Mouse (Mus musculus) ES-E14 (cell line): Measurements from ENCODE around the gene Tmem247. TPM values are rescaled to one million over a fixed set of nuclear protein-coding genes. Genes with fewer than 3 reads are reported as not detected.

Experiments used
- DNase-seq: peaks from one replicate; pipeline ENCODE4 v3.0.0-alpha.2; 2013; ENCODE audit warnings: low read depth, low spot score
- H3K27ac ChIP-seq: 2 replicates; pipeline ENCODE4 v1.5.1; 2012; ENCODE audit warnings: low read depth, mild to moderate bottlenecking, low read length, moderate library complexity, mixed read lengths; ENCODE audit not compliant: poor library complexity, insufficient read depth, severe bottlenecking
- H3K36me3 ChIP-seq: 2 replicates; pipeline ENCODE4 v1.6.1; 2012; ENCODE audit warnings: mild to moderate bottlenecking, low read length, moderate library complexity, mixed read lengths; ENCODE audit not compliant: control insufficient read depth, poor library complexity, insufficient read depth, severe bottlenecking
- H3K4me1 ChIP-seq, 2 experiments: fragments of 150-350 bp in 1 of 2; sonication (generic) in 1 of 2; 2 replicates each; pipeline ENCODE4 v1.6.1; 2012; ENCODE audit warnings: low read length in 2 of 2, mild to moderate bottlenecking in 1 of 2, mixed read lengths in 1 of 2; ENCODE audit not compliant: control insufficient read depth in 2 of 2, insufficient read depth in 2 of 2, poor library complexity in 1 of 2
- H3K4me3 ChIP-seq, 2 experiments: fragments of 150-350 bp in 1 of 2; sonication (generic) in 1 of 2; 2 replicates each; pipeline ENCODE4 v1.5.1; 2012; ENCODE audit warnings: low read length in 2 of 2, low read depth in 1 of 2, mild to moderate bottlenecking in 1 of 2, mixed read lengths in 1 of 2; ENCODE audit not compliant: insufficient read depth in 1 of 2, poor library complexity in 1 of 2, severe bottlenecking in 1 of 2
- H3K9ac ChIP-seq: 2 replicates; pipeline ENCODE4 v1.6.1; 2012; ENCODE audit warnings: low read depth, mild to moderate bottlenecking, low read length, mixed read lengths; ENCODE audit not compliant: poor library complexity, insufficient read depth, severe bottlenecking
- H3K9me3 ChIP-seq: fragments of 150-350 bp; sonication (generic); 2 replicates; pipeline ENCODE4 v1.6.1; 2012; ENCODE audit warnings: low read depth, mild to moderate bottlenecking, low read length; ENCODE audit not compliant: control insufficient read depth, insufficient read depth
- CHD2 ChIP-seq: IDR thresholded peaks from 2 replicates; pipeline ENCODE4 v1.6.1; 2014; ENCODE audit warnings: mild to moderate bottlenecking, low read depth, low read length, inconsistent platforms
- HCFC1 ChIP-seq: IDR thresholded peaks from 2 replicates; pipeline ENCODE4 v1.6.1; 2012; ENCODE audit warnings: low read length, inconsistent platforms, borderline replicate concordance; ENCODE audit not compliant: insufficient read depth
- MAFK ChIP-seq: IDR thresholded peaks from 2 replicates; pipeline ENCODE4 v1.6.1; 2014; ENCODE audit warnings: mild to moderate bottlenecking, low read depth, low read length, inconsistent platforms; ENCODE audit not compliant: insufficient read depth
- ZC3H11A ChIP-seq: IDR thresholded peaks from 2 replicates; pipeline ENCODE4 v1.6.1; 2012; ENCODE audit warnings: low read depth, mild to moderate bottlenecking, inconsistent platforms, low read length, borderline replicate concordance
- ZNF384 ChIP-seq: IDR thresholded peaks from 2 replicates; pipeline ENCODE4 v1.6.1; 2012; ENCODE audit warnings: low read depth, low read length, inconsistent platforms
- in situ Hi-C, 2 experiments: fragments of 600-800 bp; cut with MboI; formaldehyde crosslinking; loops; one replicate each; pipeline ENCODE4 v1.15.1; 2025; ENCODE audit warnings: low sequenced_read_pairs in 2 of 2, inconsistent platforms in 1 of 2; ENCODE audit not compliant: unreplicated experiment in 2 of 2
- total RNA-seq: library from RNA; depleted of rRNA; stranded (reverse); fragments of 300-350 nt; gene quantifications from 2 replicates; pipeline ENCODE4 v1.2.3, GENCODE M21; 2012

The Tmem247 gene
- total RNA-seq, 1 experiment, result not detected

- Histone ChIP-seq H3K4me3 (no peak overlapping the region), H3K9me3 (no peaks in the 10 kb centered on the region), H3K4me1 (peaks cover 0 to 4% of the 10 kb centered on the region in 2 experiments; a peak in 1 of 4 replicates), H3K9ac (no peak overlapping the region), H3K36me3 (no peaks in the 10 kb centered on the region), H3K27ac (no peak overlapping the region)
- TF ChIP-seq ZNF384 (no peak), MAFK (no peak), CHD2 (no peak), HCFC1 (no peak)
- in situ Hi-C loops, result no loop called here
- no peak for DNase-seq
Measured at GRCm38 (mm10) chr17:86957968-86958367, 40.8 kb downstream of the Tmem247 start.

GRCm38 (mm10) chr17:86961301-86961841 lies 44.2 kb downstream of the Tmem247 start:
- Histone ChIP-seq H3K36me3 (no peaks in the 10 kb centered on the region), H3K27ac (no peak overlapping the region), H3K9me3 (no peaks in the 10 kb centered on the region), H3K9ac (no peak overlapping the region), H3K4me1 (peaks cover 0 to 11% of the 10 kb centered on the region in 2 experiments; a peak in 2 of 4 replicates), H3K4me3 (no peak overlapping the region)
- in situ Hi-C loops, result no loop called here
- no peak for DNase-seq
- TF ChIP-seq CHD2 (no peak), HCFC1 (no peak), ZC3H11A (no peak), ZNF384 (no peak), MAFK (no peak)

GRCm38 (mm10) chr17:86962297-86962893 lies 45.2 kb downstream of the Tmem247 start:
- no peak overlapping the region for H3K27ac ChIP-seq
- peaks cover 0 to 11% of the 10 kb centered on the region in 2 experiments; a peak in 2 of 4 replicates for H3K4me1 ChIP-seq
- TF ChIP-seq CHD2, result no peak
- H3K36me3 ChIP-seq, result no peaks in the 10 kb centered on the region
- H3K4me3 ChIP-seq, result peak overlapping the region; percentile 71 to 80
- H3K9ac ChIP-seq, result peak overlapping the region; percentile 93
- no peaks in the 10 kb centered on the region for H3K9me3 ChIP-seq
- peak; percentile 75 for DNase-seq
- in situ Hi-C loops, result no loop called here

GRCm38 (mm10) chr17:86962894-86963585 lies 45.9 kb downstream of the Tmem247 start, which contains the start of gene Rhoq:
Gene Rhoq (plus strand): TSS chr17:86963082.
- no peak for TF ChIP-seq HCFC1
- no peak for TF ChIP-seq ZC3H11A
- no peak for TF ChIP-seq MAFK
- TF ChIP-seq CHD2, result no peak
- TF ChIP-seq ZNF384, result no peak
- Histone ChIP-seq H3K9ac (peak within 1 kb of the TSS; percentile 93), H3K4me3 (peak within 1 kb of the TSS; percentile 71 to 80), H3K36me3 (no peaks in the 10 kb centered on the region), H3K27ac (no peak within 1 kb of the TSS), H3K9me3 (no peaks in the 10 kb centered on the region), H3K4me1 (peaks cover 0 to 11% of the 10 kb centered on the region in 2 experiments; a peak in 2 of 4 replicates)
- DNase-seq, result peak; percentile 66
- in situ Hi-C loops, result no loop called here

- Histone ChIP-seq H3K9ac (peak overlapping the region; percentile 93), H3K36me3 (peaks cover 2% of the 10 kb centered on the region; the same call in 1 of the 2 replicates), H3K9me3 (no peaks in the 10 kb centered on the region), H3K4me1 (peaks cover 0 to 11% of the 10 kb centered on the region in 2 experiments; a peak in 2 of 4 replicates), H3K27ac (no peak overlapping the region), H3K4me3 (peak overlapping the region; percentile 71 to 80)
- in situ Hi-C loops, result no loop called here
- no peak for TF ChIP-seq ZNF384
- DNase-seq, result no peak
Measured at GRCm38 (mm10) chr17:86963586-86963902, 46.4 kb downstream of the Tmem247 start.
